Mouse (Mus musculus) midbrain, embryonic 12.5 days (tissue): Measurements from ENCODE around the gene Ttf2. TPM values are rescaled to one million over a fixed set of nuclear protein-coding genes. Genes with fewer than 3 reads are reported as not detected.
A peak's percentile ranks its signal among the peaks of the same experiment; 100 is the strongest.

Experiments used
- ATAC-seq: fragments of 200-750 bp; cut with Nextera tagmentation; 2 replicates; pipeline ENCODE4 v1.8.0; 2017; ENCODE audit warnings: low read depth, moderate TSS enrichment, moderate library complexity; ENCODE audit not compliant: low FRiP score
- H3K27ac ChIP-seq: fragments of 300-500 bp; sonication (generic); replicated peaks from 2 replicates; pipeline ENCODE4 v1.5.1; 2016; ENCODE audit warnings: mild to moderate bottlenecking
- H3K27me3 ChIP-seq: fragments of 300-500 bp; sonication (generic); 2 replicates; pipeline ENCODE4 v1.6.1; 2016; ENCODE audit warnings: mild to moderate bottlenecking
- H3K36me3 ChIP-seq: fragments of 300-500 bp; sonication (generic); 2 replicates; pipeline ENCODE4 v1.6.1; 2016
- H3K4me1 ChIP-seq: fragments of 300-500 bp; sonication (generic); 2 replicates; pipeline ENCODE4 v1.6.1; 2016
- H3K4me2 ChIP-seq: fragments of 300-500 bp; sonication (generic); replicated peaks from 2 replicates; pipeline ENCODE4 v1.6.1; 2016; ENCODE audit warnings: mild to moderate bottlenecking, moderate library complexity
- H3K4me3 ChIP-seq: fragments of 300-500 bp; sonication (generic); 2 replicates; pipeline ENCODE4 v1.5.1; 2016; ENCODE audit warnings: mild to moderate bottlenecking
- H3K9ac ChIP-seq: fragments of 300-500 bp; sonication (generic); replicated peaks from 2 replicates; pipeline ENCODE4 v1.6.1; 2016; ENCODE audit warnings: mild to moderate bottlenecking, moderate library complexity
- H3K9me3 ChIP-seq: fragments of 300-500 bp; sonication (generic); 2 replicates; pipeline ENCODE4 v1.6.1; 2016; ENCODE audit warnings: mild to moderate bottlenecking
- WGBS: fragments of 180-500 bp; shearing (Covaris S2); methylation state at CpG from one replicate; pipeline ENCODE4 v1.1.7; 2016; 5-methylcytosine and 5-hydroxymethylcytosine counted together
- polyA plus RNA-seq: library from polyadenylated mRNA; unstranded; fragments of >200 nt; fragmentation: Nextera tagmentation; extraction: Ambion mirVana; gene quantifications from 2 replicates; pipeline ENCODE4 v1.2.1, GENCODE M21; 2016

Ttf2 gene
- polyA plus RNA-seq, result 21.2 and 22.4 TPM in 2 replicates

- no peak within 1 kb of the TSS for H3K27ac ChIP-seq
- H3K4me3 ChIP-seq, result peak within 1 kb of the TSS; percentile 61
- H3K27me3 ChIP-seq, result no peaks in the 10 kb centered on the region
- H3K4me1 ChIP-seq, result peaks cover 11% of the 10 kb centered on the region; the same call in 1 of the 2 replicates
- H3K9me3 ChIP-seq, result no peaks in the 10 kb centered on the region
- H3K4me2 ChIP-seq, result peak within 1 kb of the TSS; percentile 84
- no peaks in the 10 kb centered on the region for H3K36me3 ChIP-seq
- under 1% methylated on average over 40 of the region's 40 CpGs for WGBS
- peak within 1 kb of the TSS; percentile 69 for H3K9ac ChIP-seq
- peak; percentile 98 for ATAC-seq
Observed at GRCm38 (mm10) chr3:100969176-100969917, at the start of gene Ttf2. Gene Ttf2 (minus strand): TSS chr3:100969663.

GRCm38 (mm10) chr3:101018494-101018893 lies 49.0 kb upstream of the Ttf2 start:
- Histone ChIP-seq H3K36me3 (no peaks in the 10 kb centered on the region), H3K4me3 (no peak overlapping the region), H3K27me3 (no peaks in the 10 kb centered on the region), H3K4me1 (peaks cover 17% of the 10 kb centered on the region), H3K27ac (no peak overlapping the region), H3K9ac (no peak overlapping the region), H3K4me2 (no peak overlapping the region), H3K9me3 (no peaks in the 10 kb centered on the region)
- no peak for ATAC-seq
- 87% methylated on average over 6 of the region's 6 CpGs for WGBS

GRCm38 (mm10) chr3:101016050-101016449 lies 46.6 kb upstream of the Ttf2 start:
- no peak for ATAC-seq
- no peaks in the 10 kb centered on the region for H3K9me3 ChIP-seq
- no peak overlapping the region for H3K9ac ChIP-seq
- no peak overlapping the region for H3K27ac ChIP-seq
- no peaks in the 10 kb centered on the region for H3K27me3 ChIP-seq
- peaks cover 22% of the 10 kb centered on the region for H3K4me1 ChIP-seq
- H3K4me2 ChIP-seq, result no peak overlapping the region
- no peaks in the 10 kb centered on the region for H3K36me3 ChIP-seq
- WGBS, result 86% methylated on average over 7 of the region's 7 CpGs
- no peak overlapping the region for H3K4me3 ChIP-seq

- H3K9me3 ChIP-seq, result no peaks in the 10 kb centered on the region
- no peak overlapping the region for H3K4me2 ChIP-seq
- ATAC-seq, result no peak
- no peak overlapping the region for H3K27ac ChIP-seq
- no peaks in the 10 kb centered on the region for H3K27me3 ChIP-seq
- WGBS, result 46% methylated on average over 4 of the region's 4 CpGs
- H3K9ac ChIP-seq, result no peak overlapping the region
- no peaks in the 10 kb centered on the region for H3K36me3 ChIP-seq
- peaks cover 22% of the 10 kb centered on the region for H3K4me1 ChIP-seq
- no peak overlapping the region for H3K4me3 ChIP-seq
Observed at GRCm38 (mm10) chr3:101015254-101015653, 45.8 kb upstream of the Ttf2 start.

- WGBS, result 94% methylated on average over 3 of the region's 3 CpGs
- no peak overlapping the region for H3K9ac ChIP-seq
- H3K4me3 ChIP-seq, result no peak overlapping the region
- peaks cover 22% of the 10 kb centered on the region for H3K4me1 ChIP-seq
- H3K27ac ChIP-seq, result no peak overlapping the region
- no peaks in the 10 kb centered on the region for H3K9me3 ChIP-seq
- ATAC-seq, result no peak
- no peaks in the 10 kb centered on the region for H3K36me3 ChIP-seq
- H3K27me3 ChIP-seq, result no peaks in the 10 kb centered on the region
- H3K4me2 ChIP-seq, result no peak overlapping the region
Observed at GRCm38 (mm10) chr3:101013536-101013935, 44.1 kb upstream of the Ttf2 start.

GRCm38 (mm10) chr3:101013005-101013404 lies 43.5 kb upstream of the Ttf2 start:
- no peak for ATAC-seq
- H3K4me1 ChIP-seq, result peaks cover 22% of the 10 kb centered on the region
- no peaks in the 10 kb centered on the region for H3K9me3 ChIP-seq
- WGBS, result 93% methylated on average over 10 of the region's 10 CpGs
- no peak overlapping the region for H3K4me2 ChIP-seq
- no peak overlapping the region for H3K27ac ChIP-seq
- H3K9ac ChIP-seq, result no peak overlapping the region
- no peaks in the 10 kb centered on the region for H3K36me3 ChIP-seq
- H3K4me3 ChIP-seq, result no peak overlapping the region
- H3K27me3 ChIP-seq, result no peaks in the 10 kb centered on the region

- no peak overlapping the region for H3K9ac ChIP-seq
Observed at GRCm38 (mm10) chr3:101012597-101012996, 43.1 kb upstream of the Ttf2 start.

GRCm38 (mm10) chr3:101012131-101012571 lies 42.7 kb upstream of the Ttf2 start:
- H3K9me3 ChIP-seq, result no peaks in the 10 kb centered on the region
- ATAC-seq, result no peak
- H3K4me2 ChIP-seq, result no peak overlapping the region
- H3K9ac ChIP-seq, result no peak overlapping the region
- H3K27me3 ChIP-seq, result no peaks in the 10 kb centered on the region
- H3K4me1 ChIP-seq, result peaks cover 22% of the 10 kb centered on the region
- WGBS, result 74% methylated on average over 10 of the region's 10 CpGs
- no peak overlapping the region for H3K27ac ChIP-seq
- no peak overlapping the region for H3K4me3 ChIP-seq
- no peaks in the 10 kb centered on the region for H3K36me3 ChIP-seq

More at GRCm38 (mm10) chr3:101012597-101012996, 43.1 kb upstream of the Ttf2 start:
- Histone ChIP-seq H3K9me3 (no peaks in the 10 kb centered on the region), H3K4me1 (peaks cover 22% of the 10 kb centered on the region), H3K27me3 (no peaks in the 10 kb centered on the region), H3K4me3 (no peak overlapping the region), H3K4me2 (no peak overlapping the region), H3K36me3 (no peaks in the 10 kb centered on the region), H3K27ac (no peak overlapping the region)
- 84% methylated on average over 8 of the region's 8 CpGs for WGBS
- no peak for ATAC-seq

- H3K36me3 ChIP-seq, result no peaks in the 10 kb centered on the region
Observed at GRCm38 (mm10) chr3:101011203-101011600, 41.7 kb upstream of the Ttf2 start.

GRCm38 (mm10) chr3:101010589-101011202 lies 41.2 kb upstream of the Ttf2 start:
- H3K4me1 ChIP-seq, result peaks cover 18% of the 10 kb centered on the region
- H3K9ac ChIP-seq, result no peak overlapping the region
- no peak overlapping the region for H3K4me2 ChIP-seq
- no peaks in the 10 kb centered on the region for H3K27me3 ChIP-seq
- no peak for ATAC-seq
- no peak overlapping the region for H3K4me3 ChIP-seq
- H3K27ac ChIP-seq, result no peak overlapping the region
- H3K9me3 ChIP-seq, result no peaks in the 10 kb centered on the region
- 93% methylated on average over 4 of the region's 4 CpGs for WGBS
- no peaks in the 10 kb centered on the region for H3K36me3 ChIP-seq

More at GRCm38 (mm10) chr3:101011203-101011600, 41.7 kb upstream of the Ttf2 start:
- no peak for ATAC-seq
- Histone ChIP-seq H3K4me1 (peaks cover 22% of the 10 kb centered on the region), H3K9me3 (no peaks in the 10 kb centered on the region), H3K4me2 (no peak overlapping the region), H3K27ac (no peak overlapping the region), H3K9ac (no peak overlapping the region), H3K27me3 (no peaks in the 10 kb centered on the region), H3K4me3 (no peak overlapping the region)
- WGBS, result 74% methylated on average over 5 of the region's 5 CpGs

GRCm38 (mm10) chr3:101007112-101007782 lies 37.8 kb upstream of the Ttf2 start:
- H3K36me3 ChIP-seq, result no peaks in the 10 kb centered on the region
- H3K4me3 ChIP-seq, result no peak overlapping the region
- no peak overlapping the region for H3K4me2 ChIP-seq
- 80% methylated on average over 5 of the region's 5 CpGs for WGBS
- H3K27me3 ChIP-seq, result no peaks in the 10 kb centered on the region; the same call in 1 of the 2 replicates
- ATAC-seq, result no peak
- H3K4me1 ChIP-seq, result peaks cover 2% of the 10 kb centered on the region; the same call in 1 of the 2 replicates
- no peaks in the 10 kb centered on the region for H3K9me3 ChIP-seq
- no peak overlapping the region for H3K27ac ChIP-seq
- H3K9ac ChIP-seq, result no peak overlapping the region

GRCm38 (mm10) chr3:101005392-101005791 lies 35.9 kb upstream of the Ttf2 start:
- Histone ChIP-seq H3K4me3 (no peak overlapping the region), H3K27ac (no peak overlapping the region), H3K36me3 (no peaks in the 10 kb centered on the region), H3K4me1 (no peaks in the 10 kb centered on the region), H3K9ac (no peak overlapping the region), H3K27me3 (no peaks in the 10 kb centered on the region; the same call in 1 of the 2 replicates), H3K4me2 (no peak overlapping the region), H3K9me3 (no peaks in the 10 kb centered on the region)
- WGBS, result 88% methylated on average over 6 of the region's 6 CpGs
- no peak for ATAC-seq
